Mouse (Mus musculus): ENCODE measurements around the gene Hnrnpf.

Hnrnpf gene

GRCm38 (mm10) chr6:117920659-117921640, 20.8 kb downstream of the Hnrnpf start:
- DNase-seq (ENCODE audit: low spot score): no peak

- no peak for DNase-seq (ENCODE audit: low spot score)
Measured at GRCm38 (mm10) chr6:117922041-117922440, 21.9 kb downstream of the Hnrnpf start.

- no peak for DNase-seq (ENCODE audit: low spot score)
Measured at GRCm38 (mm10) chr6:117926871-117927491, 26.9 kb downstream of the Hnrnpf start.

- no peak for DNase-seq (ENCODE audit: low spot score)
Measured at GRCm38 (mm10) chr6:117927955-117928354, 27.8 kb downstream of the Hnrnpf start.

- DNase-seq (ENCODE audit: low spot score): no peak
Measured at GRCm38 (mm10) chr6:117928746-117929145, 28.6 kb downstream of the Hnrnpf start.

GRCm38 (mm10) chr6:117929945-117930655, 30.0 kb downstream of the Hnrnpf start:
- no peak for DNase-seq (ENCODE audit: low spot score)

GRCm38 (mm10) chr6:117932325-117933051, 32.4 kb downstream of the Hnrnpf start:
- DNase-seq (ENCODE audit: low spot score): no peak

GRCm38 (mm10) chr6:117934301-117934700, 34.2 kb downstream of the Hnrnpf start:
- no peak for DNase-seq (ENCODE audit: low spot score)

- DNase-seq (ENCODE audit: low spot score): no peak
Measured at GRCm38 (mm10) chr6:117935681-117936612, 35.8 kb downstream of the Hnrnpf start.

- DNase-seq (ENCODE audit: low spot score): no peak
Measured at GRCm38 (mm10) chr6:117937222-117937932, 37.3 kb downstream of the Hnrnpf start, which contains the start of gene Fxyd4. Gene Fxyd4, minus strand, starts transcription at chr6:117937692.

- DNase-seq (ENCODE audit: low spot score): no peak
Measured at GRCm38 (mm10) chr6:117938951-117939350, 38.8 kb downstream of the Hnrnpf start.

GRCm38 (mm10) chr6:117942769-117943168, 42.6 kb downstream of the Hnrnpf start:
- DNase-seq (ENCODE audit: low spot score): no peak

GRCm38 (mm10) chr6:117943899-117944298, 43.8 kb downstream of the Hnrnpf start:
- DNase-seq (ENCODE audit: low spot score): no peak

- no peak for DNase-seq (ENCODE audit: low spot score)
Measured at GRCm38 (mm10) chr6:117952330-117952729, 52.2 kb downstream of the Hnrnpf start.

GRCm38 (mm10) chr6:117956161-117956560, 56.0 kb downstream of the Hnrnpf start:
- DNase-seq (ENCODE audit: low spot score): no peak

GRCm38 (mm10) chr6:117956851-117957501, 56.9 kb downstream of the Hnrnpf start:
- no peak for DNase-seq (ENCODE audit: low spot score)

- no peak for DNase-seq (ENCODE audit: low spot score)
Measured at GRCm38 (mm10) chr6:117963201-117963600, 63.1 kb downstream of the Hnrnpf start.

GRCm38 (mm10) chr6:117966729-117967128, 66.6 kb downstream of the Hnrnpf start:
- DNase-seq (ENCODE audit: low spot score): no peak
